Comparison of ENCODE assay signal across 15 mouse cellular contexts in genomic region chr1:191419421-191419820, GRCm38 (mm10). TPM values are rescaled to one million over a fixed set of nuclear protein-coding genes. Genes with fewer than 3 reads are reported as not detected.
DNase-seq lines count a peak whose midpoint lies in the region; ATAC-seq lines count a peak whose summit lies in the region.
"Had no signal": no experiment of that assay in that cellular context is flagged by ENCODE, and none has a peak within 500 bp of the region (broad histone marks: within the 10 kb centered on the region; RNA-seq: fewer than 3 reads in every experiment).

No protein-coding gene starts in this region.

- no peaks in the 10 kb centered on the region for H3K36me3 ChIP-seq in heart, embryonic 15.5 days
- no peaks in the 10 kb centered on the region for H3K36me3 ChIP-seq in limb, embryonic 10.5 days
- H3K36me3 ChIP-seq: hindbrain, embryonic 15.5 days; midbrain, embryonic 10.5 days had no signal

- no peak for ATAC-seq in heart, embryonic 15.5 days (replicated peaks; ENCODE audit: insufficient number of reproducible peaks, insufficient read depth, low FRiP score, low read depth)

- no peaks in the 10 kb centered on the region for H3K27me3 ChIP-seq in heart, embryonic 15.5 days
- no peaks in the 10 kb centered on the region for H3K27me3 ChIP-seq in limb, embryonic 10.5 days (ENCODE audit: low read depth, poor library complexity, severe bottlenecking)
- H3K27me3 ChIP-seq: hindbrain, embryonic 15.5 days had no signal

- no peak overlapping the region for H3K4me2 ChIP-seq in heart, embryonic 15.5 days
- H3K4me2 ChIP-seq: hindbrain, embryonic 15.5 days had no signal

- H3K4me1 ChIP-seq in heart, embryonic 15.5 days (replicated peaks) = peaks cover 30% of the 10 kb centered on the region
- peaks cover 74% of the 10 kb centered on the region for H3K4me1 ChIP-seq in limb, embryonic 10.5 days
- H3K4me1 ChIP-seq: hindbrain, embryonic 15.5 days had no signal

- peak overlapping the region; percentile 18; the same call in 1 of the 2 replicates for H3K27ac ChIP-seq in heart, embryonic 15.5 days
- peak overlapping the region; percentile 46 for H3K27ac ChIP-seq in limb, embryonic 10.5 days
- H3K27ac ChIP-seq: hindbrain, embryonic 15.5 days; kidney, postnatal 0 days; midbrain, embryonic 10.5 days had no signal

- WGBS in heart, embryonic 15.5 days = 60% methylated on average over 6 of the region's 6 CpGs
- whole genome bisulfite sequencing in limb, embryonic 10.5 days = 57% methylated on average over 6 of the region's 6 CpGs

- H3K9me3 ChIP-seq in heart, embryonic 15.5 days (replicated peaks) = no peaks in the 10 kb centered on the region
- H3K9me3 ChIP-seq in limb, embryonic 10.5 days (replicated peaks) = no peaks in the 10 kb centered on the region
- H3K9me3 ChIP-seq: hindbrain, embryonic 15.5 days; midbrain, embryonic 10.5 days had no signal

- no peak overlapping the region for H3K4me3 ChIP-seq in heart, embryonic 15.5 days
- no peak overlapping the region for H3K4me3 ChIP-seq in limb, embryonic 10.5 days
- H3K4me3 ChIP-seq: erythroblast, embryonic 14.5 days; hindbrain, embryonic 15.5 days; midbrain, embryonic 10.5 days had no signal

- no peak overlapping the region for H3K9ac ChIP-seq in heart, embryonic 15.5 days
- H3K9ac ChIP-seq: hindbrain, embryonic 15.5 days had no signal

- no peak for DNase-seq in heart, adult 11 months
- DNase-seq in thymus, postnatal 14 days = peak; percentile 27
- no peak for DNase-seq in thymus, postnatal 0 days (ENCODE audit: low spot score)
- DNase-seq in limb, embryonic 10.5 days (ENCODE audit: low spot score) = peak; percentile 32
- DNase-seq in yolk sac, embryonic 10.5 days (ENCODE audit: low spot score) = peak; percentile 51
- no peak for DNase-seq in frontal cortex, adult 2 months (ENCODE audit: extremely low spot score in 1 of 2, low spot score in 1 of 2)
- no peak for DNase-seq in layer of hippocampus, adult 9-10 months (ENCODE audit: low spot score)
- DNase-seq: cerebellum, adult 9-10 months; layer of hippocampus, adult 9-11 months; right cerebral cortex, adult 18-20 months had no signal

RNA-seq across cellular contexts. Expression of gene Ppp2r5a, which starts 16.3 kb away (rescaled TPM):
- polyA plus RNA-seq in heart, embryonic 15.5 days (2015; fragmentation: Nextera tagmentation; extraction: Ambion mirVana) = 31.1 and 36.4 TPM in 2 replicates
- 64.4 and 79.1 TPM in 2 replicates for polyA plus RNA-seq in thymus, postnatal 0 days (2015; fragmentation: Nextera tagmentation; extraction: Ambion mirVana)
- polyA plus RNA-seq in limb, embryonic 10.5 days (2016; fragmentation: Nextera tagmentation; extraction: Ambion mirVana) = 11.3 and 14.4 TPM in 2 replicates
- 90.5 and 94.4 TPM in 2 replicates for polyA plus RNA-seq in frontal cortex, adult 2 months (2012; rRNA removed)

Comparison
In these comparisons a context has a peak if more than half of its experiments do, and no peak if none do; other contexts are left out.
1. DNase-seq: peak in thymus, postnatal 14 days (single experiment), limb, embryonic 10.5 days (single experiment) and yolk sac, embryonic 10.5 days (single experiment); none in heart, adult 11 months (single experiment), thymus, postnatal 0 days (single experiment), frontal cortex, adult 2 months (0 of 2) and layer of hippocampus, adult 9-10 months (single experiment).